ENCODE assay signal across 30 mouse cellular contexts in genomic region chr7:45892651-45893050, GRCm38 (mm10). TPM values are rescaled to one million over a fixed set of nuclear protein-coding genes. Genes with fewer than 3 reads are reported as not detected.
"Had no signal": no experiment of that assay in that cellular context is flagged by ENCODE, and none has a peak within 500 bp of the region (broad histone marks: within the 10 kb centered on the region; RNA-seq: fewer than 3 reads in every experiment).

No protein-coding gene starts in this region.

- H3K27ac ChIP-seq: embryonic facial prominence, embryonic 10.5 days; embryonic facial prominence, embryonic 12.5 days; embryonic facial prominence, embryonic 13.5 days; embryonic facial prominence, embryonic 15.5 days; forebrain, embryonic 10.5 days; forebrain, embryonic 12.5 days; forebrain, embryonic 13.5 days; forebrain, embryonic 15.5 days; gastrocnemius, adult 2 months; heart, adult 2 months had no signal

- DNase-seq: cerebellum, adult 2 months; cerebellum, adult 8-10 months; cerebellum, adult 9-11 months; cerebellum, postnatal 25 days; cerebellum, postnatal 36 days; embryo, embryonic 11 days; forebrain, postnatal 0 days; gastrocnemius, adult 2 months; gastrocnemius, postnatal 10 days; gastrocnemius, postnatal 14 days; gastrocnemius, postnatal 25 days; gastrocnemius, postnatal 36 days; heart, adult 11 months; heart, adult 18-20 months; heart, adult 2 months had no signal

- H3K27me3 ChIP-seq: embryonic facial prominence, embryonic 12.5 days; embryonic facial prominence, embryonic 13.5 days; embryonic facial prominence, embryonic 15.5 days; forebrain, embryonic 13.5 days; forebrain, embryonic 15.5 days had no signal

- H3K36me3 ChIP-seq: embryonic facial prominence, embryonic 10.5 days; embryonic facial prominence, embryonic 12.5 days; embryonic facial prominence, embryonic 13.5 days; embryonic facial prominence, embryonic 15.5 days; forebrain, embryonic 10.5 days; forebrain, embryonic 12.5 days; forebrain, embryonic 15.5 days had no signal

- H3K4me3 ChIP-seq: embryonic facial prominence, embryonic 10.5 days; embryonic facial prominence, embryonic 12.5 days; embryonic facial prominence, embryonic 13.5 days; embryonic facial prominence, embryonic 15.5 days; erythroblast, embryonic 14.5 days; forebrain, embryonic 10.5 days; forebrain, embryonic 12.5 days; forebrain, embryonic 13.5 days; forebrain, embryonic 15.5 days; gastrocnemius, adult 2 months; heart, adult 2 months had no signal

RNA-seq across cellular contexts. Expression of gene Syngr4, which starts 3.9 kb away (rescaled TPM):
- total RNA-seq: forebrain, postnatal 0 days; gastrocnemius, adult 18-20 months; gastrocnemius, adult 2 months; gastrocnemius, adult 8-10 months; gastrocnemius, postnatal 25 days; gastrocnemius, postnatal 36 days; heart, adult 18-20 months; heart, adult 2 months; heart, adult 8-10 months had no signal
- polyA plus RNA-seq: cerebellum, adult 2 months; forebrain, embryonic 16.5 days; frontal cortex, adult 2 months had no signal

RNA-seq across cellular contexts. Expression of gene Grin2d, which starts 14.5 kb away (rescaled TPM):
- total RNA-seq: granulocyte monocyte progenitor cell, adult 5-6 weeks had no signal
